Mouse (Mus musculus) large intestine, adult 2 months (tissue): ENCODE data around the gene Lat. TPM values are rescaled to one million over a fixed set of nuclear protein-coding genes. Genes with fewer than 3 reads are reported as not detected.
"Not testable (repeated sequence)": the region's sequence is repeated elsewhere in the genome, so short reads cannot be mapped to it uniquely, and the experiment has no call there.

Experiments used
- DNase-seq: peaks from one replicate; pipeline ENCODE4 v3.0.0-alpha.2; 2012; ENCODE audit warnings: low read depth, low spot score
- WGBS: fragments of 180-500 bp; shearing (Covaris S2); methylation state at CpG from one replicate; pipeline ENCODE4 v1.1.7; 2018; 5-methylcytosine and 5-hydroxymethylcytosine counted together
- polyA plus RNA-seq: library from polyadenylated mRNA; depleted of rRNA; stranded (reverse); fragments of >200 nt; gene quantifications from 2 replicates; pipeline ENCODE4 v1.2.3, GENCODE M21; 2012; rRNA removed

Gene Lat
- 19.2 and 19.4 TPM in 2 replicates for polyA plus RNA-seq

- 72% methylated on average over 13 of the region's 13 CpGs for WGBS
- no peak for DNase-seq
These were observed at the start of gene Lat for GRCm38 (mm10) chr7:126369393-126369792. TSS of gene Lat (minus strand) at chr7:126369570.

DNA sequence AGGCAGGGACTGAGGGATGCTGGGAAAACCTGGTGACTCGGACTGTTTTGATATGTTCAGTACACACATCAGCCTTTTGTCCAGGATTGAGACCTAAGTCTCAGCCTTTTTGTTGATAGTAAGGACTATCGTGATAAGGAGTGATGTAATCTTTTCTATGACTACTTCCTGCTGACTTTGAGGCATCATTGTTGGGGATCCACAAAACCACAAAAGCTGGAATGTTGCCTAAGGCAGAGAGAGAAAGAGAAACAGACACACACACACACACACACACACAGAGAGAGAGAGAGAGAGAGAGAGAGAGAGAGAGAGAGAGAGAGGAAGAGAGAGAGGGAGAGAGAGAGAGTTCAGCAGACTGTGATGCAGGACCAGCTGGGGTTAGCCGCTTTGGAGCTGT is 49.1 kb upstream of the Lat start:
- WGBS: 33% methylated on average over 3 of the region's 3 CpGs
- DNase-seq: no peak

DNA sequence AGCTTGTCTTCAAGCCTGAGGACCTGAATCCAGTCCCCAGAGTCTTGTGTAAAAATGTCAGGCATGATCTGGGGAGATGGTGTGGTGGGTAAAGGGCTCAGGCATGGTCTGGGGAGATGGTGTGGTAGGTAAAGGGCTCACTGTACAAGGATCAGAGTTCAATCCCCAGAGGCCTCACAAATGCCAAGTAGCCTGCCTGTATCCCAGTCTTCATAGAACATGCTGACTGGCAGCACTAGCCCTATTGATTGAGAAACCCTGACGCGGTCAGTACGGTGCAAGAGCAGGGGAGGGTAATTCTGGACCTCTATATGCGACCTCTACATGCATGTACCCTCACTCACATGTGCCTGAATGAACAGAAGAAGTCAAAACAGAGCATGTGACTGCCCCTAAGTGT is 48.2 kb upstream of the Lat start:
- WGBS: 94% methylated on average over 4 of the region's 4 CpGs
- no peak for DNase-seq

DNA sequence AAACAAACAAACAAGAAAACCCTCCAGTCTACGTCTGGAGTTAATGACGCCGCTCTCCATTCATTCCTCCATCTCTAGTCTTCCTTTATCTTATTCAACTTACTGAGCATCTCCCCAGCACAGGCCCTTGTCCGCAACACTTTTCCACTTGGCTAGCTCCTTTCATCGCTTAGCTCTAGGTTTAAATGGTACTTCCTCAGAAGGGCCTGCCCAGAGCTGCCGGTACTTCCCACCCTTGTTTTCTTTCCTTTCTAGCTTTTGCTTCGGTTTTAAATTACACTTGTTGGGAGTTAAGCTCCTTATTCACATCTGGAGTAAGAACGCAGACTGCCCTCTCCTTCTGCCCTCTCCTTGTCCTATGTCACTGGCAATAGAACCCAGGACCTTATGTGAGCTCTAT is 47.7 kb upstream of the Lat start:
- DNase-seq: no peak
- WGBS: 74% methylated on average over 8 of the region's 8 CpGs

DNA sequence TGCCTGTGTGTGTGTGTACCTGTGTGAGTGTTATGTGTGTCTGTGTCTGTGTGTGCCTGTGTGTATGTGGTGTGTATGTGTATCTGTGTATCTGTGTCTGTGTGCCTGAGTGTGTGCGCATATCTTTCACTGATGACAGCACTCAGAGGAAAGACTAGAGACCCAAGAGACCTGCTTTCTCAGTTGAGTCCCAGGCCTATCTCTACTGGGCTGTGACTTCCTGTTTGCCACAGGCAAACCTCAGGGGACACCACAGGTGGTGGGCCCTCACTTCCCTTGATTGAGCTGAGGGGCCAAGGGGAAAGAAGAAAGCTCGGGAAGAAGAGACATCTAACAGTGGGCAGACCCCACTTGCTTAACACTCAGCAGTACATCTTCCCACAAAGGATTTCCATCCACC is 47.2 kb upstream of the Lat start:
- 73% methylated on average over 2 of the region's 2 CpGs for WGBS
- DNase-seq: no peak

DNA sequence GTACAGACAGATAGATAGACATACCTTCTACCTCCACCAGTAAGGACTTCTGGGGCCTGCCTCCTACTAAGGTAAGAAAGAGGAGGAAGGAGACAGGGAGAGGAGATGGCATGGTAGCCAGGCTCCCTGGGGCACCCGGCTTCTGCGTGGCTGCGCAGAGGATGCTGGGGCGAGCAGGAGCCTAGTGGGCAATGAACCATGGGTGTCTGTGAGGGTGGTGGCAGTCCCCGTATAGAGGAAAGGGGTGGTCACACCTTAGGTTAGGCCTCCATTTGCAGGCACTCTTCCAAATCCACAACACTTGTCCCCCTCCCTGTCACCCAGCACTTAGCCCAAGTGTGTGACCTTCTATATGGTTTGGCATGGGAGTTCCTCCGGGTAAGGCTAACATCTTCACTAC is 45.4 kb upstream of the Lat start, which contains the start of gene Cd19:
Cd19 (minus strand) TSS at position 165 of the 400 bp plus-strand sequence.
- WGBS: 85% methylated on average over 6 of the region's 6 CpGs
- no peak for DNase-seq

GRCm38 (mm10) chr7:126411061-126411460 is 41.7 kb upstream of the Lat start:
- no peak for DNase-seq
- WGBS: 86% methylated on average over 4 of the region's 4 CpGs

GRCm38 (mm10) chr7:126408686-126409085 is 39.3 kb upstream of the Lat start:
- 77% methylated on average over 2 of the region's 2 CpGs for WGBS

GRCm38 (mm10) chr7:126402518-126402917 is 33.1 kb upstream of the Lat start:
- not testable (repeated sequence) for DNase-seq
- 72% methylated on average over 8 of the region's 8 CpGs for WGBS

More at GRCm38 (mm10) chr7:126408686-126409085, 39.3 kb upstream of the Lat start:
- DNase-seq: no peak

DNA sequence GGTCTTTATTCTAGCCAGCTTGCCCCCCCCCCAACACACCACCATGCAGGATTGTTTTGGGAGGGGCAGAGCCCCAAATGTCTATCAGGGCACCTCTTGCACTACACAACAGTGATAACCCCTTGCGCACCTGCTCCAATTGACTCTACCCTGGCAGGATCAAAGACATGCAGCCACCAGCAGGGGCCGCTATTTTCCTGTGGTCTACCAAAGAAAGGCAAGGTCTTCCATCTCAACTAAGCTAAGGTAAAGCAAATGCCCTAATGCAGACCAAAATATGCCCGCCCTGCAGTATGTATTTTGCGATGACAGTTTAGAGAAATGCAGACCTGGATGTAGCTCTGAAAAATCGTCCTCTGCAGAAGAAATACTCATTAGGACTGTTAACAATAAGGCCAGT is 30.2 kb upstream of the Lat start:
- peak; percentile 60 for DNase-seq
- WGBS: 5% methylated on average over 5 of the region's 5 CpGs

- 81% methylated on average over 4 of the region's 4 CpGs for WGBS
- no peak for DNase-seq
These were observed 28.5 kb upstream of the Lat start for GRCm38 (mm10) chr7:126397822-126398221.

GRCm38 (mm10) chr7:126397221-126397620 is 27.9 kb upstream of the Lat start:
- WGBS: 64% methylated on average over 6 of the region's 6 CpGs
- no peak for DNase-seq

- DNase-seq: peak; percentile 95
- under 1% methylated on average over 59 of the region's 59 CpGs for WGBS
These were observed 27.1 kb upstream of the Lat start, which contains the start of gene Nfatc2ip for GRCm38 (mm10) chr7:126396298-126397119. TSS of gene Nfatc2ip (minus strand) at chr7:126396737.

DNA sequence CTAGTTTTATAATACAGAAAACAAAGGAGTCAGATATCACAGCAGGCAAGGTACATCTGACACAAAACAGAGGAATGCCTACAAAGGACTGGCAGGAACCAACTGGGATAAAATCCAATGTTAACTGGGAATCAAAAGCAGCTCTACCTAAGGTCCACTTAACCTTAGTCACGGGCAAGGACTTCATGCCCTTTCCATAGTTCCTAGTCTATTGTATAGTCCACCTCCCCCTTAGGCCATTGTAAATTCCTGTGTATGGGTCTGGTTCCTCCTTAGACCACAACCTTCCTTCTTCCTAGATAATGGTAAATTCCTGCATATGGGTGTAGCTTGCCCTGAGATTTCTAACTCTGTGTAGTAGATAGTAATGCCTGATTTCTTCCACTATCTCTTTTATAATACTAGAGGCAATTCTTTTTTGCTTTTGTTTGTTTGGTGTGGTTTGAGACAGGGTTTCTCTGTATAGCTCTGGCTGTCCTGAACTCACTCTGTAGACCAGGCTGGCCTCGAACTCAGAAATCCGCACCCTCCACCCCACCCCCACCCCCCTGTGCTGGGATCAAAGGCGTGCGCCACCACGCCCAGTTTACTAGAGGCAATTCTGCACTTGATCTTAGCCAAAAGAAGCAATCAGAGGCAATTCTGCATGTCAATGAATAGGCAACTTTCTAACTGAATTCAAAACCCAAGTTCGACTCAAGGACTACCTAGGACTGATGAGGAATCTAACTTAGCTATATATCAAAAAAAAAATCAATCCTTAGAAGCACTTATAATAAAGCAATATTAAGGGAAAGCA is 22.9 kb upstream of the Lat start:
- 44% methylated on average over 7 of the region's 7 CpGs for WGBS
- DNase-seq: not testable (repeated sequence)

DNA sequence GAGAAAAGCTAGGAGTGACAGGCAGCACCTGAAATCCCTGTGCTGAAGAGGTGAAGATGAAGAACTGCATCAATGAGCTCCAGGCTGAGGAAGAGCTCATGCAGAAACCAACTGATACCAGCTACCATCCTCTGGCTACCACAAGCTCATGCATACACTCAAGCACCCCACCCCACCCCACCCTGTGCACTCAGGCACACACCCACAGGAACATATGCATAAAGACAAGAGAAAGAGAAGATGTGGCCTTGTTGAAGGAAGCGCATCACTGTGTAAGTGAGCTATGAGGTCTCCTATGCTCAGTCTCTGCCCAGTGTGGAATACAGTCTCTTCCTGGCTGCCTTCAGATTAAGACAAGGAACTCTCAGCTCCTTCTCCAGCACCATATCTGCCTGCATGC is 18.8 kb upstream of the Lat start:
- 100% methylated on average over 1 of the region's 1 CpGs for WGBS
- DNase-seq: no peak

DNA sequence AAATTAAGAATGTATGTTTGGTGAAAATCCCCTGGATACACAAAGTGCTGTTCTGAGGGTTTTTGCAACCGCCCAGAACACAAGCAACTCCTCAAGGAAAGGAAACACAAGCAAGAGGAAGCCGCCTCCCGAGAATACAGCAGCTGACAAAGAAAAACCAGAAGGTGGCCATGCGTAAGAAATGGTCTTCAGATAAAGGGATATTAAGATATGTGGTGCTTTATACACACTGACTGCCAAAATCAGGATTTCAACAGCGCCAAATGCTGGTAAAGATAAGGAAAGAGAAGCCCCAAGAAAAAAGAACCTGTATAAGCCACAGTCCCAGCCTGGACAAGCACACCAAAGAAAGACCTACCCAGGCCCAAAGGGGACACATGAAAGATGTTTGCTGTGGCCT is 14.2 kb upstream of the Lat start:
- no peak for DNase-seq
- WGBS: 84% methylated on average over 5 of the region's 5 CpGs

DNA sequence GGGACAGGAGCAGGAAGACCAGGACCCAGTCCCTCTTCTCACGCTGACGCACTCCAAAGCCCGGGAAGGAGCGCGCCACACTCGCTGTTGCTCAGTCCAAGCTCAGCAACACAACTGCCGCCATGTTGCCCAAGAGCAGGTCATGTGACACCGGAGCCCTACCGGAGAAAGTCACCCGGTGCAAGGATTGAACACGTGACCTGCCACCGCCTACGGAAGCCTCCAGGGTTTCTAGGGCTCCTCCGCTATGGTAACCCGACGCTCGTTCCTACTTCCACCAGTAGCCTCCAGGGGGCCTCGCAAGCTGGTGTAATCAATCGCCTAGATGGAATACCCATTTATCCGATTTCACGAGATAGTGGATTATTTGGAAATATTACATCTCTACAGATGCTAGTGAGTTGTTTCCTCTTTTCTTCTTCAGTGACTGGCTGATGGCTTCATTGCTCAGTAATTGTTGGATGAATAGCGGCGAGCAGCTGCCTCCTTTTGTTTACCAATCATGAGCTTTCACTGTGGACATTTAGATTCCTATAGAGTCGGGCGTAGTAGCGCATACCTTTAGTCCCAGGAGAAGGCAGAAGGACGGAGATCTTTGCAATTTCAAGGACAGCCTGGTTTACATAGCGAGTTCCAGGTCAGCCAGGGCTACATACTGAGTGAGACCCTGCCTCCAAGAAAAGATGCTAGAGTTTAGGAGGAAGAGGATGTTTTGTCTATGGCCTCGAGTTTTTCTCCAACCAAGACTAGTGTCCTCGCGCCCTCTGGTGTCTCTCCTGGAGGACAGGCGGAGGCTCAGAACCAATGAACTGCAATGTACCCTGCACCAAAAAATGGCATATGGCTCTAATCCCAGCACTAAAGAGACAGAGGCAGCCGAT is 8.1 kb upstream of the Lat start, which contains the start of gene Spns1:
Spns1 (minus strand) TSS at position 173 of the 881 bp plus-strand sequence.
- DNase-seq: peak; percentile 92
- under 1% methylated on average over 33 of the region's 33 CpGs for WGBS

GRCm38 (mm10) chr7:126376903-126377277 is 7.5 kb upstream of the Lat start:
- no peak for DNase-seq
- 1% methylated on average over 27 of the region's 27 CpGs for WGBS

DNA sequence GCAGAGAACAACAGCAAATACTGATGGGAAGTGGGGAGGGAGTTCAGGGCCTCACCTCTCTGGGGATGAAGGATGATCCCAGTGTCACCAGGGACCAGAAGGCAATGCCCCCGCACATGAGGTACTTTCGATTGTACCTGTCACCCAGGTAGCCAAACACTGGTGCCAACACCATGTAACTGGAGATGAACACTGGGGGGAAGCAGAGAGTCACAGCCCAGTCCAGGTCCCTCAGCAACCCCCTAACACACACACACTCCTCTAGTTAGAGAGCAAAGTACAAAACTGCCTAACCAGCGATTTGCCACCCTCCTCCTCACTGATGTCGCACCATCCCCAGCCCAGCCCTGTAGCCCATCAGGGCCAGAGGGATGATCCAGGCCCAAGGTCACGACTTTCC is 5.6 kb upstream of the Lat start:
- DNase-seq: no peak
- 71% methylated on average over 5 of the region's 5 CpGs for WGBS

DNA sequence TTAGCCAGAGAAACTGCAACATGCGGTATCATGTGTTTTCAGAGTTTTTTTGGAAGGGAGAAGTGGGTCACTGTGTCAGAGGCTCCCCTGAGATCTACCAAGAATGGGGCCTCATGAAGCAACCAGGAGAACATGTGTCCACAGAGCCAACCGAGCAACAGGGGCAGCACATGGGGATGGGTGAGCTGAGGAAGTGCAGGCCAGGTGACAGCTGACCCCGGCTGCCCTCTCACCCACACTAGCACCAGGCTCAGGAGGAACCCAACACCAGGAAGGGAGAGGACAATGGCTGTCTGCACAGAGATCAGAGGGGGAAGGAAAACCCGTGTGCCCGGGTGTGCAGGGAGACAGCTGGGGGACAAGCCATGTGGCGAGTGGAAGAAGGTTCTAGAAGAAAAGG is 5.2 kb upstream of the Lat start:
- WGBS: 75% methylated on average over 6 of the region's 6 CpGs

More for the DNA sequence above, 5.2 kb upstream of the Lat start:
- no peak for DNase-seq
